Mouse (Mus musculus) hindbrain, embryonic 10.5 days (tissue): ENCODE data around the gene Sertad4. TPM values are rescaled to one million over a fixed set of nuclear protein-coding genes. Genes with fewer than 3 reads are reported as not detected.

Source experiments
- DNase-seq: peaks from one replicate; pipeline ENCODE4 v3.0.0-alpha.2; 2017; ENCODE audit warnings: low spot score
- H3K27ac ChIP-seq: fragments of 300-500 bp; sonication (generic); 2 replicates; pipeline ENCODE4 v1.5.1; 2016; ENCODE audit warnings: mild to moderate bottlenecking, moderate library complexity
- H3K27me3 ChIP-seq: fragments of 300-500 bp; sonication (generic); 2 replicates; pipeline ENCODE4 v1.6.1; 2016; ENCODE audit warnings: mild to moderate bottlenecking; ENCODE audit not compliant: poor library complexity, insufficient read depth, severe bottlenecking
- H3K36me3 ChIP-seq: fragments of 300-500 bp; sonication (generic); 2 replicates; pipeline ENCODE4 v1.6.1; 2016; ENCODE audit warnings: mild to moderate bottlenecking, moderate library complexity
- H3K4me1 ChIP-seq: fragments of 300-500 bp; sonication (generic); replicated peaks from 2 replicates; pipeline ENCODE4 v1.6.1; 2016; ENCODE audit warnings: mild to moderate bottlenecking
- H3K4me3 ChIP-seq: fragments of 300-500 bp; sonication (generic); 2 replicates; pipeline ENCODE4 v1.5.1; 2016; ENCODE audit warnings: mild to moderate bottlenecking, moderate library complexity
- H3K9me3 ChIP-seq: fragments of 300-500 bp; sonication (generic); 2 replicates; pipeline ENCODE4 v1.6.1; 2016; ENCODE audit warnings: mild to moderate bottlenecking, moderate library complexity
- WGBS: fragments of 180-500 bp; shearing (Covaris S2); methylation state at CpG from one replicate; pipeline ENCODE4 v1.1.7; 2016; 5-methylcytosine and 5-hydroxymethylcytosine counted together
- polyA plus RNA-seq: library from polyadenylated mRNA; unstranded; fragments of >200 nt; fragmentation: Nextera tagmentation; extraction: Ambion mirVana; gene quantifications from 2 replicates; pipeline ENCODE4 v1.2.1, GENCODE M21; 2016

Gene Sertad4
- polyA plus RNA-seq: 12.7 and 15.5 TPM in 2 replicates

DNA sequence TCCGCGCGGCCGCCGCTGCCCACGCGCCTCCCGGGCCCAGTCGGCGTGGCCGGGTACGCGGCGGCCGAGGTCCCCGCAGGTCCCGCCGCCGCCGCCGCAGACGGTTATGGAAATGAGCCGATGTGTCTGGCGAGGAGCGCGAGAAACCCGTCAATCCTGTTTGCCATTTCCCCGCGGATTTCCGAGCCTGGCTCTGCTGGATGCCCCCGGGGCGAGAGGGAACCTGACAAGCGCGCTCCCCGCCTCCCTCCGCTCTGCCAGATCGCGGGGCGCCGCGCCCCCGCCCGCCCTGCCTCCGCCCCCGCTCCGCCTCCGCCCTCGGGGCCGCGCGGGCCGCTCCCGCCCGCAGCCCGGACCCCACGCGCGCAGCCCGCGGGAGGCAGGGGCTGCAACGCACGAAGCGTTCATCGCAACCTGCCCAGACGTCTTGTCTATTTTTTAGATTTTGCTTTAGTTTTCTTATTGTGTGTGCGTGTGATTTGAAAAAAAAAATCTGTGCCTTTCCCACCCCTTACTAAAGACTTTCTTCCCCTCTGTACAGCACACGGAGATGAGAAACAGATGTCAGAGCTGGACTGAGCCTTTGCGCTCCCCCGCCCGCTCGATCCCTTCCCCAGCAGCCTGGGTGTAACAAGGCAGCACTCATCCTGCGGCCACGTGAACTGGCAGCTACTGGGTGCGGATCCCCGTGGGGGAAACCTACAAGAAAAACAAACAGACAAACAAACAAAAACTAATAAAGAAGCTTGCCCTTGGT lies at the start of gene Sertad4:
TSS of gene Sertad4 (minus strand) at position 283 of the 757 bp plus-strand sequence.
- peak within 1 kb of the TSS; percentile 95 for H3K27ac ChIP-seq
- H3K36me3 ChIP-seq: no peaks in the 10 kb centered on the region
- H3K27me3 ChIP-seq: peaks cover 93% of the 10 kb centered on the region
- no peaks in the 10 kb centered on the region for H3K9me3 ChIP-seq
- peaks cover 54% of the 10 kb centered on the region for H3K4me1 ChIP-seq
- WGBS: under 1% methylated on average over 75 of the region's 75 CpGs
- DNase-seq: peak; percentile 80
- peak within 1 kb of the TSS; percentile 85 for H3K4me3 ChIP-seq

DNA sequence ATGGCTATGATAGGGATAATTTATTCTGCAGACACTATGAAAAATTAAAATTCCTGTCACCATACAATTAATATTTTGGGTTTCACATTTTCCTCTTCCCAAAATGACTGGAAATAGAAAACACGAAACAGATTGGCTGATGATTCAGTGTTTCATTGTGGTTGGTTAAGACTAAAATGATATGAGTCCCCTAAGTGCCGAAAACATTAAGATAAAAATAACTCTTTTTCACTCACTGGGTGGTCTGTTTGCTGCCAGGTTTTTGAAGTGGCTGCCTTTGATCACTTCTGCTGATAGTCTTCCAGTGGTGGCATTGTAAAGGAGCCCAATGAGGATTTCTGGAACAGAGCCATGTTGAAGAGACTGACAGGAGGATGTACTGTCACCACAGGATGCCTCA lies 46.0 kb upstream of the Sertad4 start:
- 82% methylated on average over 2 of the region's 2 CpGs for WGBS

DNA sequence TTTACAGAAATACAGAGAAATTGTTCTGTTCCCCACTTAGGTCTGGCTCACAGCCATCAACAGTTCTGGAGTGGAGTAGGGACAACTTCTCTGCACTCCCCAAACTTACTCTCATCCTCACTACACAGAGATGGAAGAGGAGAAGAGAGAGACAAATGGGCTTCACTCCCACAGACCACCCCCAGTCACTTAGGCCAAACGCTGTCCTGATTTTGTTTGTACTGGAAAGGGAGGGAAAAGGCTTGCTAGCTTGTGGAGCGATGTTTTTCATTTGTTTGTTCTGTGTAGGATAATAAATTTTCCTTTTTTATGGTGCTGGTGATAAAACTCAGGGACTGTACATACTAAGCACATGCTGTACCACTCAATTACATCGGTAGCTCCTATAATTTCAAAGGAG lies 45.4 kb upstream of the Sertad4 start:
- 80% methylated on average over 3 of the region's 3 CpGs for WGBS
- no peak for DNase-seq
- H3K27ac ChIP-seq: no peak overlapping the region

More for the DNA sequence above, 46.0 kb upstream of the Sertad4 start:
- H3K9me3 ChIP-seq: no peaks in the 10 kb centered on the region
- H3K4me3 ChIP-seq: no peak overlapping the region
- peaks cover 10% of the 10 kb centered on the region for H3K36me3 ChIP-seq
- H3K27me3 ChIP-seq: peaks cover 10% of the 10 kb centered on the region; the same call in 1 of the 2 replicates
- no peak for DNase-seq
- peaks cover 19% of the 10 kb centered on the region for H3K4me1 ChIP-seq
- H3K27ac ChIP-seq: no peak overlapping the region

DNA sequence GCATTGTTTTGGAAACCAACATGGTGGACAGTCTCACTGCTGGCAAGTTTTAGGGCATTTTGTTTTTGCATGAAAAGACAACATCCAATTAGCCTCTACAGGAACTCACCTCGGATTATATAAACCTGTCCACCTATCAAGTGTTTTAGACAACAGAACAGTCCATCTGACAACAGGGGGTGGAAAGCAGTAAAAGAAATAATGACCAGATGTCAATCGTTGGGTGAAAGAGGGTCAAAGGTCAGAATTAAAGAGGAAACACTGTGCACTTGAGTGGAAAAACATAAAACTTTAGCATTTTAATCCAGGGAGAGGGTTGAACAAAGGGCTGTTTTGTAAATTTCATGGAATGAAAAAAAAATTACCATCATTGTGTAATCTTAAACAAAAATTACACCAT lies 43.2 kb upstream of the Sertad4 start:
- H3K9me3 ChIP-seq: no peaks in the 10 kb centered on the region
- no peak overlapping the region for H3K4me3 ChIP-seq
- peaks cover 10% of the 10 kb centered on the region; the same call in 1 of the 2 replicates for H3K27me3 ChIP-seq
- no peak for DNase-seq
- H3K36me3 ChIP-seq: peaks cover 12% of the 10 kb centered on the region
- no peak overlapping the region for H3K27ac ChIP-seq
- 18% methylated on average over 2 of the region's 2 CpGs for WGBS
- peaks cover 19% of the 10 kb centered on the region for H3K4me1 ChIP-seq

More for the DNA sequence above, 45.4 kb upstream of the Sertad4 start:
- Histone ChIP-seq H3K27me3 (peaks cover 10% of the 10 kb centered on the region; the same call in 1 of the 2 replicates), H3K9me3 (no peaks in the 10 kb centered on the region), H3K4me1 (peaks cover 19% of the 10 kb centered on the region), H3K4me3 (no peak overlapping the region), H3K36me3 (peaks cover 15% of the 10 kb centered on the region)

DNA sequence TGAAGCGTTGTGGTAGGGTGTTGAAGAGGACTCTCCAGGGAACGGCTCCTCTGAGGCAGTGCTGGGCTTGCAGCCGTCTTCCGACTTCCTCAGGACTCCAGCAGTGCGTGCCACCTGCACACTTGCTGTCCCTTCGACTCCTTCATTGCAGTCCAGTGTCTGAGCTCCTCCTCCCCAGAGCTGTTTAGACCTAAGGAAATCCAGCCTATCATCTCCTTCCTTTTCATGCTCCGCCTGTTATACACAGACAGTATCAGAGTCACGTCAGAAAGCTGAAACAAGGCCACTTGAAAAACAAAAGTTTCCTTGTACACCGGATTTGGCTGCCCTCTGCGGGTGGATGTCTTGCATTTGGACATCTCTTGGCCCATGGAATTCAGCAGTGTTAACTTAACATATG lies 41.7 kb upstream of the Sertad4 start:
- 65% methylated on average over 10 of the region's 10 CpGs for WGBS
- Histone ChIP-seq H3K27ac (no peak overlapping the region), H3K4me1 (peaks cover 17% of the 10 kb centered on the region; the same call in 1 of the 2 replicates), H3K27me3 (peaks cover 10% of the 10 kb centered on the region; the same call in 1 of the 2 replicates), H3K36me3 (peaks cover 12% of the 10 kb centered on the region), H3K9me3 (no peaks in the 10 kb centered on the region), H3K4me3 (no peak overlapping the region)
- DNase-seq: no peak

DNA sequence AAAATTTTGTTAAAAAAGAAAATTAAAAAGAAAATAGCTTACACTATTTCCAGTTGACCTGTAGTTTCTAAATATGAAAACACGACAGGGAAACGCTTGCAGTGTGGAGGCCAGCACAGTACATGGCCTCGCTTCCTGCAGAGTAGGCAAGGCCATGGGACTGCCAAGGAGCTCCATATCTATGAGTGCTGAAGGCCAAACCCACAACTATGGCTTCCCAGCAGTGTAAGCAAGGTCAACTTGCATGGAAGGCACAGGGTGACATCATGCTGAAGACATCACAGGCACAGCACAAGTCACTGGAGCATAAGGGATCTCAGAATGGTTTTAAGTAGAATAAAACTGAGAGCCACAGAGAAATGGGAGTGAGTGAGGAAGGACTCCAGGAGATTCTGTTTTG lies 40.5 kb upstream of the Sertad4 start:
- Histone ChIP-seq H3K27ac (no peak overlapping the region), H3K27me3 (peaks cover 10% of the 10 kb centered on the region; the same call in 1 of the 2 replicates), H3K4me1 (peaks cover 17% of the 10 kb centered on the region; the same call in 1 of the 2 replicates), H3K9me3 (no peaks in the 10 kb centered on the region), H3K36me3 (peaks cover 12% of the 10 kb centered on the region), H3K4me3 (no peak overlapping the region)
- no peak for DNase-seq
- WGBS: 94% methylated on average over 3 of the region's 3 CpGs

GRCm38 (mm10) chr1:192890716-192891115 lies 35.2 kb upstream of the Sertad4 start:
- no peak for DNase-seq
- H3K4me3 ChIP-seq: no peak overlapping the region
- no peaks in the 10 kb centered on the region for H3K4me1 ChIP-seq
- no peaks in the 10 kb centered on the region for H3K36me3 ChIP-seq
- no peaks in the 10 kb centered on the region for H3K9me3 ChIP-seq
- WGBS: 89% methylated on average over 3 of the region's 3 CpGs
- H3K27me3 ChIP-seq: no peaks in the 10 kb centered on the region
- H3K27ac ChIP-seq: no peak overlapping the region

DNA sequence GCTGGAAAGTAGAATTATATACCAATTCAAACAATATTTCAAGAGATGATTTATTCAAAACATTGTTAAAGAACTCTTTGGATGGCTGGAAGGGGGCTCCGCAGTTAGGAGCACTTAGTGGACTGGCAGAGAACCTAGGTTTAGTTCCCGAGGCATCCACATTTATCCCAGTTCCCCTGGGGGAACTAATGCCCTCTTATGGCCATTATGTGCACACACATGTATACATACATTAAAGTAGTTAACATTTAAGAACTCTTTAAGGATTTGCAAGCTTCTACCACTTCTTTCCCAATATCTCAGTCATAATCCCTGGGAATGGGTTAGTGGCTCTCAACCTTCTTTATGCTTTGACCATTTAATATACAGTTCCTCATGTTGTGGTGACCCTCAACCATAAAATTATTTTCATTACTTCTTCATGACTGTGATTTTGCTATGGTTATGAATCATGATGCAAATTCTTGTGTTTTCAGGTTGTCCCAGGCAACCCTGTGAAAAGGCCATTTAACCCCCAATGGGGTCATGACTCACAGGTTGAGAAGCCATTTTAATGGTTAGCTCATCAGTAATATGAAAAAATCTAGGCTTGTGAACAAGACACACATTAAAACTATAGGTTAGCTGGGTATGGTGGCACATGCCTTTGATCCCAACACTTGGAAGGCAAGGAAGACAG lies 27.2 kb upstream of the Sertad4 start:
- peaks cover 4% of the 10 kb centered on the region; the same call in 1 of the 2 replicates for H3K27me3 ChIP-seq
- H3K9me3 ChIP-seq: no peaks in the 10 kb centered on the region
- DNase-seq: no peak
- H3K4me3 ChIP-seq: no peak overlapping the region
- H3K4me1 ChIP-seq: peaks cover 13% of the 10 kb centered on the region; the same call in 1 of the 2 replicates
- 81% methylated on average over 2 of the region's 2 CpGs for WGBS
- no peak overlapping the region for H3K27ac ChIP-seq
- H3K36me3 ChIP-seq: no peaks in the 10 kb centered on the region

- no peak for DNase-seq
- peaks cover 4% of the 10 kb centered on the region; the same call in 1 of the 2 replicates for H3K27me3 ChIP-seq
- no peaks in the 10 kb centered on the region for H3K9me3 ChIP-seq
- no peak overlapping the region for H3K27ac ChIP-seq
- WGBS: 83% methylated on average over 4 of the region's 4 CpGs
- no peaks in the 10 kb centered on the region for H3K36me3 ChIP-seq
- H3K4me1 ChIP-seq: peaks cover 13% of the 10 kb centered on the region; the same call in 1 of the 2 replicates
- H3K4me3 ChIP-seq: no peak overlapping the region
Measured at GRCm38 (mm10) chr1:192880130-192880529, 24.6 kb upstream of the Sertad4 start.

- DNase-seq: no peak
- H3K4me3 ChIP-seq: no peak overlapping the region
- 84% methylated on average over 7 of the region's 7 CpGs for WGBS
- peaks cover 13% of the 10 kb centered on the region; the same call in 1 of the 2 replicates for H3K4me1 ChIP-seq
- H3K27ac ChIP-seq: no peak overlapping the region
- H3K9me3 ChIP-seq: no peaks in the 10 kb centered on the region
- H3K27me3 ChIP-seq: peaks cover 4% of the 10 kb centered on the region; the same call in 1 of the 2 replicates
- no peaks in the 10 kb centered on the region for H3K36me3 ChIP-seq
Measured at GRCm38 (mm10) chr1:192879086-192879580, 23.6 kb upstream of the Sertad4 start.

GRCm38 (mm10) chr1:192872841-192873240 lies 17.3 kb upstream of the Sertad4 start:
- Histone ChIP-seq H3K4me3 (no peak overlapping the region), H3K27ac (no peak overlapping the region), H3K27me3 (no peaks in the 10 kb centered on the region; the same call in 1 of the 2 replicates), H3K9me3 (no peaks in the 10 kb centered on the region), H3K36me3 (no peaks in the 10 kb centered on the region), H3K4me1 (no peaks in the 10 kb centered on the region)
- DNase-seq: no peak
- WGBS: 77% methylated on average over 5 of the region's 5 CpGs

- Histone ChIP-seq H3K4me3 (no peak overlapping the region), H3K27ac (no peak overlapping the region), H3K27me3 (no peaks in the 10 kb centered on the region; the same call in 1 of the 2 replicates), H3K4me1 (no peaks in the 10 kb centered on the region), H3K36me3 (no peaks in the 10 kb centered on the region), H3K9me3 (no peaks in the 10 kb centered on the region)
- WGBS: 82% methylated on average over 1 of the region's 1 CpGs
- no peak for DNase-seq
Measured at GRCm38 (mm10) chr1:192869761-192870160, 14.2 kb upstream of the Sertad4 start.
